Mouse (Mus musculus) gastrocnemius, adult 2 months (tissue): ENCODE data around the gene Bmp5. TPM values are rescaled to one million over a fixed set of nuclear protein-coding genes. Genes with fewer than 3 reads are reported as not detected.
A peak's percentile ranks its signal among the peaks of the same experiment; 100 is the strongest.

Source experiments
- DNase-seq: peaks from one replicate; pipeline ENCODE4 v3.0.0; 2022
- H3K27ac ChIP-seq: fragments of 200-600 bp; 2 replicates; pipeline ENCODE4 v1.8.1; 2022; ENCODE audit warnings: mild to moderate bottlenecking
- H3K4me3 ChIP-seq: fragments of 200-600 bp; 2 replicates; pipeline ENCODE4 v1.8.1; 2022; ENCODE audit warnings: mild to moderate bottlenecking, moderate library complexity
- CTCF ChIP-seq: fragments of 200-600 bp; IDR thresholded peaks from 2 replicates; pipeline ENCODE4 v1.8.1; 2022; ENCODE audit warnings: antibody characterized with exemption, mild to moderate bottlenecking, moderate library complexity
- intact Hi-C: fragments of 180-260 bp; cut with DNase I; formaldehyde crosslinking; loops from one replicate; pipeline ENCODE4 v1.15.1; 2025
- microRNA-seq: library from miRNA; unstranded; fragments of <30 nt; microRNA quantifications from one replicate; pipeline ENCODE4 v1.2.0, GENCODE M21; 2021
- total RNA-seq, 2 experiments: library from RNA; stranded (reverse); gene quantifications; 2 replicates each; pipeline ENCODE4 v1.2.3; 2021

Bmp5 gene
- total RNA-seq, 2 experiments from 2014 or later, result 1.6 to 3.3 TPM

- DNase-seq, result no peak
- no peak overlapping the region for H3K4me3 ChIP-seq
- intact Hi-C loops, result no loop called here
- no peak for TF ChIP-seq CTCF
- H3K27ac ChIP-seq, result peak overlapping the region; percentile 54
These were observed 152.2 kb downstream of the Bmp5 start for GRCm38 (mm10) chr9:75927196-75927880.

GRCm38 (mm10) chr9:75928068-75928467 lies 152.9 kb downstream of the Bmp5 start:
- no peak overlapping the region for H3K4me3 ChIP-seq
- no peak for TF ChIP-seq CTCF
- intact Hi-C loops, result no loop called here
- no peak for DNase-seq
- no peak overlapping the region for H3K27ac ChIP-seq

- Histone ChIP-seq H3K4me3 (no peak overlapping the region), H3K27ac (no peak overlapping the region)
- intact Hi-C loops, result no loop called here
- DNase-seq, result no peak
- TF ChIP-seq CTCF, result no peak
These were observed 169.5 kb downstream of the Bmp5 start for GRCm38 (mm10) chr9:75944663-75945062.

Small RNAs within 50 kb of the gene (microRNA-seq; reads per million reads assigned to microRNA genes)
- gene Gm44355, result not detected

Other genes starting within 250 kb of the Bmp5 start
- gene Tmod3, start 215.7 kb upstream of the Bmp5 start, total RNA-seq, result 10 to 100 TPM; 15.0 to 23.0 TPM
- 1 to 10 TPM; 5.4 to 5.6 TPM for gene Tmod2, start 164.0 kb upstream of the Bmp5 start, total RNA-seq
- gene Lysmd2, start 149.6 kb upstream of the Bmp5 start, total RNA-seq, result 1 to 10 TPM; 4.0 to 4.7 TPM
- gene Scg3, start 91.3 kb upstream of the Bmp5 start, total RNA-seq, result 1 to 10 TPM; 1.1 to 1.7 TPM
- gene Hmgcll1, start 239.5 kb downstream of the Bmp5 start, total RNA-seq, result under 1 TPM; 0.17 to 0.28 TPM